Mouse (Mus musculus): Measurements from ENCODE around the gene Mtfp1.
A peak's percentile ranks its signal among the peaks of the same experiment; 100 is the strongest.
"Not testable (repeated sequence)": the region's sequence is repeated elsewhere in the genome, so short reads cannot be mapped to it uniquely, and the experiment has no call there.

Mtfp1 gene

GRCm38 (mm10) chr11:4095171-4096053, at the start of gene Mtfp1:
Gene Mtfp1, minus strand, starts transcription at chr11:4095445.
- peak; percentile 41 for DNase-seq (ENCODE audit: low spot score)

GRCm38 (mm10) chr11:4143281-4144062, 48.2 kb upstream of the Mtfp1 start:
- DNase-seq (ENCODE audit: low spot score), result no peak

- no peak for DNase-seq (ENCODE audit: low spot score)
These were observed 47.1 kb upstream of the Mtfp1 start for GRCm38 (mm10) chr11:4142352-4142751.

GRCm38 (mm10) chr11:4141505-4141904, 46.3 kb upstream of the Mtfp1 start:
- DNase-seq (ENCODE audit: low spot score), result no peak

- no peak for DNase-seq (ENCODE audit: low spot score)
These were observed 43.7 kb upstream of the Mtfp1 start for GRCm38 (mm10) chr11:4138964-4139363.

- DNase-seq (ENCODE audit: low spot score), result peak; percentile 91
These were observed 40.0 kb upstream of the Mtfp1 start, which contains the start of gene Rnf215 for GRCm38 (mm10) chr11:4134986-4135935. Gene Rnf215, plus strand, starts transcription at chr11:4135202.

- DNase-seq (ENCODE audit: low spot score), result no peak
These were observed 39.2 kb upstream of the Mtfp1 start for GRCm38 (mm10) chr11:4134400-4134799.

- no peak for DNase-seq (ENCODE audit: low spot score)
These were observed 38.2 kb upstream of the Mtfp1 start for GRCm38 (mm10) chr11:4133450-4133849.

- not testable (repeated sequence) for DNase-seq (ENCODE audit: low spot score)
These were observed 33.2 kb upstream of the Mtfp1 start for GRCm38 (mm10) chr11:4128461-4128860.

- DNase-seq (ENCODE audit: low spot score), result no peak
These were observed 31.8 kb upstream of the Mtfp1 start for GRCm38 (mm10) chr11:4127059-4127458.

GRCm38 (mm10) chr11:4123922-4124321, 28.7 kb upstream of the Mtfp1 start:
- peak; percentile 49 for DNase-seq (ENCODE audit: low spot score)

- no peak for DNase-seq (ENCODE audit: low spot score)
These were observed 27.7 kb upstream of the Mtfp1 start, which contains the start of gene Sec14l2 for GRCm38 (mm10) chr11:4122742-4123579. Gene Sec14l2, minus strand, starts transcription at chr11:4123415.

GRCm38 (mm10) chr11:4122226-4122625, 27.0 kb upstream of the Mtfp1 start:
- DNase-seq (ENCODE audit: low spot score), result no peak

GRCm38 (mm10) chr11:4121691-4122090, 26.4 kb upstream of the Mtfp1 start:
- DNase-seq (ENCODE audit: low spot score), result no peak

- no peak for DNase-seq (ENCODE audit: low spot score)
These were observed 24.4 kb upstream of the Mtfp1 start for GRCm38 (mm10) chr11:4119635-4120034.

GRCm38 (mm10) chr11:4118081-4118921, 23.1 kb upstream of the Mtfp1 start:
- DNase-seq (ENCODE audit: low spot score), result peak; percentile 84

- DNase-seq (ENCODE audit: low spot score), result no peak
These were observed 22.3 kb upstream of the Mtfp1 start for GRCm38 (mm10) chr11:4117372-4118071.

- no peak for DNase-seq (ENCODE audit: low spot score)
These were observed 21.4 kb upstream of the Mtfp1 start for GRCm38 (mm10) chr11:4116458-4117141.

- no peak for DNase-seq (ENCODE audit: low spot score)
These were observed 20.2 kb upstream of the Mtfp1 start for GRCm38 (mm10) chr11:4115407-4115806.
